Mouse (Mus musculus) bone marrow macrophage, adult 2 months (primary cell): ENCODE data around the gene Cdc25b. TPM values are rescaled to one million over a fixed set of nuclear protein-coding genes. Genes with fewer than 3 reads are reported as not detected.

ENCODE experiments used
- H3K27ac ChIP-seq: 2 replicates; pipeline ENCODE4 v1.5.1; 2012; ENCODE audit warnings: low read depth, low read length; ENCODE audit not compliant: insufficient read depth
- H3K4me1 ChIP-seq: 2 replicates; pipeline ENCODE4 v1.6.1; 2012; ENCODE audit warnings: low read length; ENCODE audit not compliant: control insufficient read depth, insufficient read depth
- H3K4me3 ChIP-seq: 2 replicates; pipeline ENCODE4 v1.5.1; 2012; ENCODE audit warnings: mild to moderate bottlenecking, low read length, moderate library complexity; ENCODE audit not compliant: insufficient read depth
- CTCF ChIP-seq: IDR thresholded peaks from 2 replicates; pipeline ENCODE4 v1.5.1; 2012; ENCODE audit warnings: low read depth, mild to moderate bottlenecking, low read length, moderate library complexity
- POLR2A ChIP-seq: IDR thresholded peaks from 2 replicates; pipeline ENCODE4 v1.6.1; 2012; ENCODE audit warnings: mild to moderate bottlenecking, low read depth, low read length, borderline replicate concordance
- polyA plus RNA-seq: library from polyadenylated mRNA; stranded (reverse); fragments of >200 nt; gene quantifications from 2 replicates; pipeline ENCODE4 v1.2.4, GENCODE M21; 2012; ENCODE audit not compliant: missing spikeins, insufficient read depth, insufficient read length

Gene Cdc25b
- polyA plus RNA-seq, 1 experiment = 47.1 TPM

- peaks cover 21% of the 10 kb centered on the region for H3K4me1 ChIP-seq
- H3K27ac ChIP-seq = no peak overlapping the region
- H3K4me3 ChIP-seq = no peak overlapping the region
- TF ChIP-seq CTCF = no peak
- TF ChIP-seq POLR2A = no peak
Measured at GRCm38 (mm10) chr2:131175286-131175944, 11.3 kb upstream of the Cdc25b start.

GRCm38 (mm10) chr2:131175945-131176309 is 10.8 kb upstream of the Cdc25b start:
- H3K4me3 ChIP-seq = no peak overlapping the region
- no peak overlapping the region for H3K27ac ChIP-seq
- H3K4me1 ChIP-seq = peaks cover 21% of the 10 kb centered on the region
- no peak for TF ChIP-seq POLR2A
- TF ChIP-seq CTCF = no peak

- TF ChIP-seq POLR2A (no peak), CTCF (no peak)
- H3K27ac ChIP-seq = no peak overlapping the region
- no peak overlapping the region for H3K4me3 ChIP-seq
- H3K4me1 ChIP-seq = peaks cover 21% of the 10 kb centered on the region
Measured at GRCm38 (mm10) chr2:131176491-131176890, 10.3 kb upstream of the Cdc25b start.

GRCm38 (mm10) chr2:131177932-131178331 is 8.8 kb upstream of the Cdc25b start:
- no peak overlapping the region for H3K27ac ChIP-seq
- TF ChIP-seq CTCF = no peak
- no peak for TF ChIP-seq POLR2A
- H3K4me1 ChIP-seq = peaks cover 21% of the 10 kb centered on the region
- peak overlapping the region; percentile 93 for H3K4me3 ChIP-seq

- H3K27ac ChIP-seq = peak overlapping the region; percentile 76
- peaks cover 21% of the 10 kb centered on the region for H3K4me1 ChIP-seq
- TF ChIP-seq CTCF (no peak), POLR2A (no peak)
- H3K4me3 ChIP-seq = peak overlapping the region; percentile 93
Measured at GRCm38 (mm10) chr2:131178828-131179245, 7.9 kb upstream of the Cdc25b start.

GRCm38 (mm10) chr2:131179246-131179886 is 7.4 kb upstream of the Cdc25b start:
- Histone ChIP-seq H3K4me1 (peaks cover 21% of the 10 kb centered on the region), H3K27ac (peak overlapping the region; percentile 76), H3K4me3 (peak overlapping the region; percentile 93)
- TF ChIP-seq CTCF (no peak), POLR2A (no peak)

- Histone ChIP-seq H3K4me1 (peaks cover 21% of the 10 kb centered on the region), H3K27ac (peak within 1 kb of the TSS; percentile 76), H3K4me3 (peak within 1 kb of the TSS; percentile 93)
- TF ChIP-seq CTCF = peak; percentile 28
- TF ChIP-seq POLR2A = no peak
Measured at GRCm38 (mm10) chr2:131179990-131180587, 6.7 kb upstream of the Cdc25b start, which contains the start of gene Cenpb. Gene Cenpb (minus strand): TSS chr2:131180067.

- no peak overlapping the region for H3K27ac ChIP-seq
- H3K4me1 ChIP-seq = peaks cover 34% of the 10 kb centered on the region
- peak overlapping the region; percentile 54 for H3K4me3 ChIP-seq
- no peak for TF ChIP-seq POLR2A
- no peak for TF ChIP-seq CTCF
Measured at GRCm38 (mm10) chr2:131186343-131186742, 406 bp upstream of the Cdc25b start.

- no peak overlapping the region; the same call in 1 of the 2 replicates for H3K27ac ChIP-seq
- peak overlapping the region; percentile 83 for H3K4me3 ChIP-seq
- peaks cover 34% of the 10 kb centered on the region for H3K4me1 ChIP-seq
- TF ChIP-seq CTCF (no peak), POLR2A (no peak)
Measured at GRCm38 (mm10) chr2:131187602-131187922, 813 bp downstream of the Cdc25b start.

- Histone ChIP-seq H3K27ac (no peak overlapping the region), H3K4me1 (peaks cover 34% of the 10 kb centered on the region), H3K4me3 (no peak overlapping the region)
- TF ChIP-seq POLR2A (no peak), CTCF (no peak)
Measured at GRCm38 (mm10) chr2:131188311-131188710, 1.6 kb downstream of the Cdc25b start.
